Mouse (Mus musculus): ENCODE measurements around the gene Thoc3. TPM values are rescaled to one million over a fixed set of nuclear protein-coding genes. Genes with fewer than 3 reads are reported as not detected.

Gene Thoc3
- polyA plus RNA-seq, 1 experiment from 2014 or later = 78.0 TPM

- H3K9me3 ChIP-seq (replicated peaks) = no peaks in the 10 kb centered on the region
- no peak overlapping the region for H3K27ac ChIP-seq
- H3K9ac ChIP-seq = no peak overlapping the region
- H3K4me1 ChIP-seq = no peaks in the 10 kb centered on the region
- H3K27me3 ChIP-seq (replicated peaks) = no peaks in the 10 kb centered on the region
- WGBS (ENCODE audit: insufficient replicate concordance) = 56% methylated on average over 3 of the region's 3 CpGs
- ATAC-seq = no peak
- H3K36me3 ChIP-seq = no peaks in the 10 kb centered on the region
- H3K4me2 ChIP-seq = no peak overlapping the region
- H3K4me3 ChIP-seq = no peak overlapping the region
Observed at GRCm38 (mm10) chr13:54411656-54412055, 57.0 kb downstream of the Thoc3 start.

Other genes starting within 250 kb of the Thoc3 start
- gene Cplx2, start 97.5 kb downstream of the Thoc3 start, polyA plus RNA-seq (2016; fragmentation: Nextera tagmentation; extraction: Ambion mirVana) = 0.45 and 0.52 TPM in 2 replicates
- gene Simc1, start 34.9 kb upstream of the Thoc3 start, polyA plus RNA-seq (2016; fragmentation: Nextera tagmentation; extraction: Ambion mirVana) = 4.0 and 4.3 TPM in 2 replicates
- gene 4833439L19Rik, start 96.6 kb upstream of the Thoc3 start, polyA plus RNA-seq (2016; fragmentation: Nextera tagmentation; extraction: Ambion mirVana) = 66.8 and 69.3 TPM in 2 replicates
- gene Arl10, start 106.2 kb upstream of the Thoc3 start, polyA plus RNA-seq (2016; fragmentation: Nextera tagmentation; extraction: Ambion mirVana) = 10.7 and 10.9 TPM in 2 replicates
- gene Nop16, start 121.2 kb upstream of the Thoc3 start, polyA plus RNA-seq (2016; fragmentation: Nextera tagmentation; extraction: Ambion mirVana) = 82.4 and 85.5 TPM in 2 replicates
- 127 and 135 TPM in 2 replicates for gene Higd2a, start 121.4 kb upstream of the Thoc3 start, polyA plus RNA-seq (2016; fragmentation: Nextera tagmentation; extraction: Ambion mirVana)
- gene Cltb, start 142.5 kb upstream of the Thoc3 start, polyA plus RNA-seq (2016; fragmentation: Nextera tagmentation; extraction: Ambion mirVana) = 51.2 and 52.6 TPM in 2 replicates
- 35.3 and 39.9 TPM in 2 replicates for gene Faf2, start 152.9 kb upstream of the Thoc3 start, polyA plus RNA-seq (2016; fragmentation: Nextera tagmentation; extraction: Ambion mirVana)
- gene Rnf44, start 225.1 kb upstream of the Thoc3 start, polyA plus RNA-seq (2016; fragmentation: Nextera tagmentation; extraction: Ambion mirVana) = 36.8 and 38.4 TPM in 2 replicates
- gene Cdhr2, start 232.6 kb upstream of the Thoc3 start, polyA plus RNA-seq (2016; fragmentation: Nextera tagmentation; extraction: Ambion mirVana) = 7.7 and 9.9 TPM in 2 replicates